Mouse (Mus musculus) brain, embryonic 14.5 days (tissue): ENCODE data around the gene Ercc6l2. TPM values are rescaled to one million over a fixed set of nuclear protein-coding genes. Genes with fewer than 3 reads are reported as not detected.
A peak's percentile ranks its signal among the peaks of the same experiment; 100 is the strongest.

ENCODE experiments used
- DNase-seq: peaks from one replicate; pipeline ENCODE4 v3.0.0-alpha.2; 2011; ENCODE audit warnings: low read depth
- CTCF ChIP-seq: fragments of 200-500 bp; IDR thresholded peaks from 2 replicates; pipeline ENCODE4 v1.5.1; 2012; ENCODE audit warnings: inconsistent platforms, mild to moderate bottlenecking, moderate library complexity, borderline replicate concordance; ENCODE audit not compliant: insufficient read depth, insufficient read length; ENCODE audit errors: extremely low read depth
- POLR2A ChIP-seq: fragments of 200-500 bp; IDR thresholded peaks from 2 replicates; pipeline ENCODE4 v1.6.1; 2012; ENCODE audit warnings: mild to moderate bottlenecking, inconsistent platforms, borderline replicate concordance; ENCODE audit not compliant: poor library complexity, insufficient read depth, insufficient read length, severe bottlenecking; ENCODE audit errors: extremely low read depth
- polyA plus RNA-seq: library from polyadenylated mRNA; depleted of rRNA; stranded (reverse); fragments of >200 nt; gene quantifications from 2 replicates; pipeline ENCODE4 v1.2.3, GENCODE M21; 2012

Ercc6l2 gene
- polyA plus RNA-seq, 1 experiment: 17.5 TPM

GRCm38 (mm10) chr13:63901303-63901713 lies 86.3 kb downstream of the Ercc6l2 start:
- peak; percentile 86 for DNase-seq
- TF ChIP-seq POLR2A (no peak), CTCF (peak; percentile 33; the same call in 1 of the 2 replicates)

- no peak for TF ChIP-seq CTCF
- TF ChIP-seq POLR2A: no peak
- DNase-seq: peak; percentile 79
These were observed 86.9 kb downstream of the Ercc6l2 start for GRCm38 (mm10) chr13:63901714-63902597.

DNA sequence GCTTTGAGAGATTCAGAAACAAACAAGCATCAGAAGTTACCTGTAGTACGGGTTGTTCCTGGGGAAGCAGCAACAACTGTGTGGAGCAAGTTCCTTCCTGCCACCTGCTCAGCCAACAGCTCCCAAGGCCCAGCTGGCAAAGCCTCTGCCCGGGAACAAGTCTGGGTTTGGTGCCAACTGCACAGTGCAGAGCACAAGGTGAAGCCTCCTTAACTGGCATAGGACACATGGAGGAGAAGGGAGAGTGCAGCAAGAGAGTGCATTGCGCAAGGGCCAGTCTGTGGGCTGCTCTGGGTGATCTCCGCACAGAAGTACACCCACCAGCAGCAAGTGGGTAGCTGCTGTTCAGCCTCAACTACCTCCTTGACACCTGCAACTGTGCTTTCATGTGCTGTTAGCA lies 91.5 kb downstream of the Ercc6l2 start:
- TF ChIP-seq CTCF (no peak), POLR2A (no peak)
- peak; percentile 10 for DNase-seq

- no peak for TF ChIP-seq CTCF
- TF ChIP-seq POLR2A: no peak
- no peak for DNase-seq
These were observed 92.4 kb downstream of the Ercc6l2 start for GRCm38 (mm10) chr13:63907437-63907836.

DNA sequence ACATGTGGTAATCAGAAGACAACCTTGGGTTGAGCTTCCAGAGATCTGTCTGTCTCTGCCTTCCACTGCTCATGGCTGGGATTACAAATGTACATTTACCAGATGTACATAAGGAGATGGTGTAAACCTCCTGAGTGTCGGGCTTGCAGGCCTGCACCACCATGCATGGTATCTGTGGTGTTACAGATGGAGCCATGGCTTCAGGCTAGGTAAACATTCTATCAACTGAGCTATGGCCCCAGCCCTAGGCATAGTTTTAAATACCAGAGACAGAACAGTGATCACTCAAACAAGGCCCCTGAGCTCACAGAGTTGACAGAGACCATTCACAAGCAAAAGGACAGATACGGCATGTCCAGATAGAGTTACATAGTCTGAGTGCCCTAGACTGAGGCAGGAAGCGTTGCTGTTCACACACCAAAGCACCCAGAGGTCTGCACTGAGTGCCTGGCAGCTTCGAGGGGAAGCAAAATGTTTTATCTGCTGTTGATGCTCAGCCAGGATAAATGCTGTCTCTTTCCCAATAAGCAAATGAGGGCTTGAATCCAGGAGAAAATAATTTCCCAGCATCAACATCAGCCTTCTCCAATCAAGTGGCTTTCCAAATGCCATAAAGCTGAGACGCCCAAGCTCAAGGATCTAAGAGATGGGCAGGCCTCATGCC lies 95.2 kb downstream of the Ercc6l2 start:
- no peak for TF ChIP-seq CTCF
- TF ChIP-seq POLR2A: no peak
- DNase-seq: no peak

DNA sequence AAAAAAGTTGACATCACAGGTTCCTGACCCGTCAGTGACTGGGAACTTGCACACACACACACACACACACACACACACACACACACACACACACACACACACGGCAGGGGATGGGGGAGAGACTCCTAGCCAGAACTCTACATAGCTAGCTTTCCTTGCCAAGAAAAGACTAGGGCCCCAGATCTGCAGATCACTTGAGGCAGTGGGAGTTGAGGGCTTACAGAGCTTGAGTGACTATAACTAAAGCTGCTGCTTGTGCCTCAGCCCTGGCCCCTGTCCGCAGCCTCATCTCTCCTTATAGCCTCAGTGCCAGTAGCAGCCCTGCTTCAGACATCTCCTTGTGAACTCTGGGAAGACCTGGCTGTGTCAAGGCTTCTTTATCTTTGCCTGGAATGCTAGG lies 96.6 kb downstream of the Ercc6l2 start:
- DNase-seq: no peak
- TF ChIP-seq CTCF (no peak), POLR2A (no peak)

DNA sequence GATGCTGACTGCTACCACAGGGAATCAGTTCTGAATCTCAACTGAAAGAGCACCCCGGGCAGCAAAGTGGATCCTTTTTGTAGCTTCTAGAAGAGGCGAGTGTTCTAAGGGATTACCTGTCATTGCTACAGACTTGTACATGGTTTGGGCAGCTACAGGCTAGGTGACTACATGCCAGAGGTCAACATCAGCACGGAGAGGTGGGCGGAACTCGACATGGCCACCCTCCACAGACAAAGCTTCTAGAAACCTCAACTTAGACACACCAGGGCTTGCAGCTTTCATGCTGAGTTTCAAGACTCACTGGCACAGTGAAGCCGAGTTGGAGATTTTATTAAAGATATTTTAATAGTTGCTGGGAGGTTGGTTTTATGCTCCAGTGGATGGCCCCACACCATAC lies 98.1 kb downstream of the Ercc6l2 start:
- DNase-seq: no peak
- TF ChIP-seq CTCF: no peak
- no peak for TF ChIP-seq POLR2A

- no peak for DNase-seq
- TF ChIP-seq POLR2A (no peak), CTCF (no peak)
These were observed 100.1 kb downstream of the Ercc6l2 start for GRCm38 (mm10) chr13:63915176-63915575.

DNA sequence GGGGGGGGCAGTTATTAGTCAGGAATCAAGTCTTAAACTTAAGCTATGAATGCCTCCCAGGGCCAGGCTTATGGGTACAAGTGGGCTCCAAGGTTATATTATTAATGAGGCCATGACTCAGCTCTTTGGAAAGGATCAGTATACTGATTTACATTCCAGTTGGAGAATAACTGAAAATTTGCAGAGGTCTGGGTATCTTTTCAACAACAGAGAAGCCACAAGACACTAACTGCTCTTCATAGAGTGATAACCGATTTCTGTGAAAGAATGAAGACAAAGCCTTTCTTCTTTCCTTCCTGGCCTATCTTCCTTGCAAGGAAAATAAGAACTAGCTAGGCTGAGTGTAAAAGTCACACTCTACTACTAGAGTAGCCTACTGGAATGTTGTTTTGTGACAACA lies 100.6 kb downstream of the Ercc6l2 start:
- DNase-seq: no peak
- TF ChIP-seq POLR2A (no peak), CTCF (no peak)

- no peak for DNase-seq
- TF ChIP-seq POLR2A (no peak), CTCF (no peak)
These were observed 101.5 kb downstream of the Ercc6l2 start for GRCm38 (mm10) chr13:63916568-63916967.

- TF ChIP-seq CTCF (no peak), POLR2A (no peak)
- peak; percentile 94 for DNase-seq
These were observed 102.2 kb downstream of the Ercc6l2 start for GRCm38 (mm10) chr13:63917198-63917767.
